Mouse (Mus musculus) erythroblast, embryonic 14.5 days (primary cell): ENCODE results near the gene 4931414P19Rik.

Experiments used
- GATA1 ChIP-seq: IDR thresholded peaks from 2 replicates; pipeline ENCODE4 v1.6.1; 2012; ENCODE audit warnings: low read length, inconsistent platforms, mixed read lengths
- TAL1 ChIP-seq: IDR thresholded peaks from 3 replicates; pipeline ENCODE4 v1.6.1; 2012; ENCODE audit warnings: low read length, inconsistent platforms, mixed read lengths

GRCm38 (mm10) chr14:54575631-54576030 is 30.2 kb downstream of the 4931414P19Rik start:
- TF ChIP-seq TAL1 (no peak), GATA1 (no peak)
